Mouse (Mus musculus) midbrain, embryonic 16.5 days (tissue): Measurements from ENCODE around the gene Art3. TPM values are rescaled to one million over a fixed set of nuclear protein-coding genes. Genes with fewer than 3 reads are reported as not detected.

ENCODE experiments used
- ATAC-seq: fragments of 200-750 bp; cut with Nextera tagmentation; 2 replicates; pipeline ENCODE4 v1.8.0; 2017; ENCODE audit warnings: moderate TSS enrichment
- H3K27ac ChIP-seq: fragments of 300-500 bp; sonication (generic); 2 replicates; pipeline ENCODE4 v1.5.1; 2014; ENCODE audit warnings: mild to moderate bottlenecking, low read length, mixed read lengths
- H3K27me3 ChIP-seq: fragments of 300-500 bp; sonication (generic); 2 replicates; pipeline ENCODE4 v1.6.1; 2014; ENCODE audit warnings: low read depth, low read length, mixed read lengths; ENCODE audit not compliant: control insufficient read depth, insufficient read depth
- H3K36me3 ChIP-seq: fragments of 300-500 bp; sonication (generic); 2 replicates; pipeline ENCODE4 v1.6.1; 2014; ENCODE audit warnings: mild to moderate bottlenecking, low read length, moderate library complexity, mixed read lengths; ENCODE audit not compliant: control insufficient read depth, insufficient read depth
- H3K4me1 ChIP-seq: fragments of 300-500 bp; sonication (generic); 2 replicates; pipeline ENCODE4 v1.6.1; 2014; ENCODE audit warnings: mild to moderate bottlenecking, low read length, mixed read lengths; ENCODE audit not compliant: control insufficient read depth, insufficient read depth
- H3K4me2 ChIP-seq: fragments of 300-500 bp; sonication (generic); 2 replicates; pipeline ENCODE4 v1.6.1; 2014; ENCODE audit warnings: mild to moderate bottlenecking, low read length, mixed read lengths
- H3K4me3 ChIP-seq: fragments of 300-500 bp; sonication (generic); 2 replicates; pipeline ENCODE4 v1.5.1; 2014; ENCODE audit warnings: low read depth, mild to moderate bottlenecking, low read length, moderate library complexity, mixed read lengths
- H3K9ac ChIP-seq: fragments of 300-500 bp; sonication (generic); 2 replicates; pipeline ENCODE4 v1.6.1; 2014; ENCODE audit warnings: low read depth, low read length, mixed read lengths
- H3K9me3 ChIP-seq: fragments of 300-500 bp; sonication (generic); replicated peaks from 2 replicates; pipeline ENCODE4 v1.6.1; 2014; ENCODE audit warnings: mild to moderate bottlenecking, low read length, mixed read lengths; ENCODE audit not compliant: control insufficient read depth, poor library complexity, severe bottlenecking
- WGBS: fragments of 180-500 bp; shearing (Covaris S2); extraction: QIAGEN DNeasy Blood & Tissue Kit; methylation state at CpG from one replicate; pipeline ENCODE4 v1.1.7; 2014; 5-methylcytosine and 5-hydroxymethylcytosine counted together
- polyA plus RNA-seq: library from polyadenylated mRNA; unstranded; fragments of >200 nt; fragmentation: Nextera tagmentation; extraction: Ambion mirVana; gene quantifications from 2 replicates; pipeline ENCODE4 v1.2.1, GENCODE M21; 2015

Gene Art3
- polyA plus RNA-seq, 1 experiment from 2014 or later = 4.3 TPM

DNA sequence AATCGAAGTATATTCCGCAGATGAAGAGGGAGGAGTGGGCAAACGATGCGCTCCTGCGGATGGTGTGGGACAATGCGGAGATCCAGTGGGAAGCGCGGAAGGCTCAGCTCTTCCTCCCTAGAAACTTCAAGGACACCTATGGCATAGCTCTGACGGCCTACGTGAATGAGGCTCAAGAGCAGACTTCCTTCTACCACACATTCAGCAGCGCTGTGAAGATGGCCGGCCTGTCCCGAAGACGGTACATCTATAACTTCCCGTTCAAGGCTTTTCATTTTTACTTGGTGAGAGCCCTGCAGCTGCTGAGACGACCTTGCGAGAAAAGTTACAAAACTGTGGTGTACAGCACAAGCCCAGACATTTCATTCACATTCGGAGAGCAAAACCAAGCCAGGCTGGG, 60.9 kb downstream of the Art3 start:
- WGBS = 48% methylated on average over 18 of the region's 18 CpGs
- H3K4me1 ChIP-seq = 0 out of 2 replicates have a peak, but pooled peaks cover 4% of the 10 kb centered on the region
- H3K27ac ChIP-seq = no peak overlapping the region
- peak overlapping the region; percentile 42 for H3K4me2 ChIP-seq
- H3K36me3 ChIP-seq = no peaks in the 10 kb centered on the region
- ATAC-seq = no peak
- peak overlapping the region; percentile 17; the same call in 1 of the 2 replicates for H3K4me3 ChIP-seq
- no peaks in the 10 kb centered on the region for H3K9me3 ChIP-seq
- H3K27me3 ChIP-seq = peaks cover 12% of the 10 kb centered on the region
- H3K9ac ChIP-seq = no peak overlapping the region

DNA sequence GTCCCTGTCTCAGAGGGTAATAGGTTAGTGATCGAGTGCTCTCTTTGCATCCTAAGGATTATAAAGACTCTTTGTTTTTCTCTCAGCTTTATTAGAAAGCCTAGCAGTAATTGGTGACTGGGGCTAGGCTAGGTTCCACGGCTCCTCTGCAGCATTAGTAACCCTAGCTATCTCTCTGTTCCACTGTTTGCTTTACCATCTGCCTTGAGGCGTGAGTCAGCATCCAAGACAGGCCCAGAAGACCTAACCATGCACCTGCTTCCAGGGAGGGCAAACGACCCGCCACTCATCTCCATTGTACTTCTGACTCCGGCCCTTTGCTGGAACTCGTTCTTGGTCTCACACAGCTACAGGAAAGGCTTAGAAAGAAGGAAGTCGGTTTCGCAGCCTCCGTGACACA, 62.2 kb downstream of the Art3 start:
- Histone ChIP-seq H3K36me3 (no peaks in the 10 kb centered on the region), H3K27me3 (peaks cover 12% of the 10 kb centered on the region), H3K9me3 (no peaks in the 10 kb centered on the region), H3K4me1 (0 out of 2 replicates have a peak, but pooled peaks cover 4% of the 10 kb centered on the region), H3K4me2 (no peak overlapping the region), H3K9ac (no peak overlapping the region), H3K27ac (no peak overlapping the region), H3K4me3 (no peak overlapping the region)
- ATAC-seq = no peak
- 74% methylated on average over 10 of the region's 10 CpGs for WGBS

DNA sequence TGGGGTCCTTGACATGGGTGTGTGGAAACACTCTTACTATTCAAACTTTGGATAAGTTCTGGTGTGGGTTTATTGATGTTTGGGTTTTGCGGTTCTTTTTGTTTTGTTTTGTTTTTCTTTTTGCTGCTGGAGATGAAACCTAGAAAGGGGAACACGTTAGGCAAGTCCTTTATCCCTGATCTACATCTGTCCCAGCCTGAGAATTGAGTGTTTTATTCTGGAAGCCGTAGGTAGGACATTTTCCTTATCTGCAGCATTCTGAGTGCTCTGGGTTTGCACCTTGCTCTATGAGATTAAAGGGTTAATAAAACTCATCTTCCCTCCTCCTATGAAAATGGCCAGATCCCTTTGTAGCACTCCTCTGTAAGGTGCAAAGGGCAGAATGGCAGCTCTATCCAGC, 64.1 kb downstream of the Art3 start:
- Histone ChIP-seq H3K9me3 (no peaks in the 10 kb centered on the region), H3K4me2 (no peak overlapping the region), H3K36me3 (no peaks in the 10 kb centered on the region), H3K27me3 (peaks cover 12% of the 10 kb centered on the region), H3K4me1 (0 out of 2 replicates have a peak, but pooled peaks cover 4% of the 10 kb centered on the region), H3K4me3 (no peak overlapping the region), H3K9ac (no peak overlapping the region), H3K27ac (no peak overlapping the region)
- WGBS = 86% methylated on average over 3 of the region's 3 CpGs
- no peak for ATAC-seq

DNA sequence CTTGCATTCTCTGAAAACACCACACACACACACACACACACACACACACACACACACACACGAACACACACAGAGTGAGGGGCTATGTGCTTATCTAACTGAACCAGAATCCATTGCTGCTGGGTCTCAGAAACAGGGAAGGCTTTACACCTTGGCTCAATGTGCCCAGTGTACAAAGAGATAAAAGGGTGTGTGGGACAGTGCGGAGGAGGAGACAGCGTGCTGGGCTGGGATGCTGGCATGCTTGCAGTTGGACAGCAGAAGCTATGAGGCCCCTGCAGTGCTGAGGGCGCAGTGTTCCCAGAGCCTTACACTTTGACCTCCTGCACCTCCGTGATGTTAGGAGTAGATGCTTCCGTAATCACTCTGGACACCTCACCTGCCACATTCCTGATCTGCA, 64.8 kb downstream of the Art3 start:
- no peak for ATAC-seq
- no peak overlapping the region for H3K4me3 ChIP-seq
- 0 out of 2 replicates have a peak, but pooled peaks cover 4% of the 10 kb centered on the region for H3K4me1 ChIP-seq
- no peaks in the 10 kb centered on the region for H3K9me3 ChIP-seq
- no peak overlapping the region for H3K27ac ChIP-seq
- 94% methylated on average over 6 of the region's 6 CpGs for WGBS
- H3K27me3 ChIP-seq = peaks cover 12% of the 10 kb centered on the region
- H3K4me2 ChIP-seq = no peak overlapping the region
- H3K36me3 ChIP-seq = no peaks in the 10 kb centered on the region
- H3K9ac ChIP-seq = no peak overlapping the region

DNA sequence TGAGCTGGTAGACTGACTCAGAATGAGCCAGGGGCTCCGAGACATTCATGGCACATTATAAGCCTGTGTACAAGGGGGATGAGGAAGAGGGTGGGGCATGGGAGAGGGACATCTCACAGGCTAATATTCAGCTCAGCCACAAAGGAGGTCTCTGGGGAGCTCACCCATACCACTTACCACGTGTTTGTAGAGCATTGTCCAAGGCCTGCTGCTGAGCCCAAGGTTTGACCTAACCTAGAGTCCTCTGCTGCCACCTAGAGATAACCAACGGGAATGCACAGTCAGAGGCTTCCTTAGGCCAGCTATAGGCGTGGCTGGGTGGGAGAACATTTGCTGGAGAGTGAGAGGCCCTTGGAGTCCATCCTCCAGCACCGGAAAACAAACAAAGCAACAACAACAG, 66.5 kb downstream of the Art3 start:
- 23% methylated on average over 5 of the region's 5 CpGs for WGBS

DNA sequence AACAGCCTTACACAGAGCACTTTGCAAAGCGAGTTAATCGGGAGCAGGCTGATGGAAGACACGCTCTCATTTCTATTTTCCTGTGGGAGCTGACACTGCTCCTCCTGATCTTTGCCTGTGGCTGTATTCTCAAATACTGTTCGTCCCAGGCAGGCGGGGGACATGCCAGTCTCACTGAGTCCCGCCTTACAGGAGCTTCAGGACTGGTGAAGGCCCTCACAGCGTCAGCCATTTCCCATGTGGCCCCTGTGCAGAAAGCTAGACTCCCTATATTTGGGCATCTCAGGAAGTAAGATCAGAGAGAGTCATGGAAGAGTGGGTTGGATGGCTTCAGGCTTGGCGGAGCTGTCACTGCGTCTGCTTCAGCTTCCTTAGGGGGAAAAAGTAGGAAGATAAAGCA, 71.2 kb downstream of the Art3 start:
- H3K9ac ChIP-seq = no peak overlapping the region
- H3K27me3 ChIP-seq = no peaks in the 10 kb centered on the region
- no peaks in the 10 kb centered on the region for H3K9me3 ChIP-seq
- H3K4me1 ChIP-seq = no peaks in the 10 kb centered on the region
- H3K27ac ChIP-seq = no peak overlapping the region
- H3K4me2 ChIP-seq = no peak overlapping the region
- ATAC-seq = no peak
- no peaks in the 10 kb centered on the region for H3K36me3 ChIP-seq
- WGBS = 69% methylated on average over 9 of the region's 9 CpGs
- H3K4me3 ChIP-seq = no peak overlapping the region

More for the DNA sequence above, 66.5 kb downstream of the Art3 start:
- Histone ChIP-seq H3K36me3 (no peaks in the 10 kb centered on the region), H3K4me2 (no peak overlapping the region), H3K9ac (no peak overlapping the region), H3K9me3 (no peaks in the 10 kb centered on the region), H3K27ac (no peak overlapping the region), H3K4me1 (no peaks in the 10 kb centered on the region), H3K4me3 (no peak overlapping the region), H3K27me3 (no peaks in the 10 kb centered on the region; the same call in 1 of the 2 replicates)
- ATAC-seq = peak; percentile 79

DNA sequence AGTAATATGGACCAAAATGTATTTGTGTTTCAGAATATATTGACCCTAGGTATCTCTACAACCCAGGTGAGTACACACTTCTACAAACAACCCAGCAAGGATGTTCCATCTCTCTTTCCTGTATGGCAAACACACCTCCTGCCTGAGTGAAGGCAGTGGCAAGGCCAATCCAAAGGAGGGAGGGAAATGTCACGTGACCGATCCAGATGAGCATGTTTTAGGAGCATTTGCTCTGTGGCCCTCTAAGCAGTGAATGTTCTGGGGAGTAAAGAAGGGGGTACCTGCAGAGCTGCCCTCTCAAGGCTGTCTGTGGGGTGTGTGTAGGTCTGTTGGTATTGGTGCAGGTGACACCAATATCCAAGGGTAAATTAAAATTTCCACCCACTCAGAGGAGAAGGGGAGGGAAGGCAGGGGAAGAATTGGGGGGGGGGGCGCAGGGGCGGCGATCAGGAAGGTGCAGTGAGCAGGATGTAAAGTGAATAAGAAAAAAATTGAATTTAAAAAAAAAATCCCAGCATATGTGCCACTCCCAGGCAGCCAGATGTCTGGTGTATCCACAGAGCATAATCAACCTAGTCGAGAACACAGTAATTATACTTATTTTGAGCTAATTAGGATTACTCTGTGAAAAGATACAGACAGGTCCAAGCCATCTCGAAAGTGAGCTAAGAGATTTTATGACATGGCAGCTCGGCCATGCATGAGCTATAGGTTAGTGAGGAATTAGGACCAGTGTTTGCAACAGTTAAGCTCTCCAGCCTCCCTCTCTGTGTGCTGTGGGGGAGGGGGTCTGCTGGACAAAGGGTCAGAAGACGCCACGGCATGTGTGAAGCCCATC, 72.2 kb downstream of the Art3 start:
- Histone ChIP-seq H3K4me1 (no peaks in the 10 kb centered on the region), H3K36me3 (no peaks in the 10 kb centered on the region), H3K27ac (no peak overlapping the region), H3K27me3 (no peaks in the 10 kb centered on the region), H3K9me3 (no peaks in the 10 kb centered on the region), H3K4me3 (no peak overlapping the region), H3K4me2 (no peak overlapping the region), H3K9ac (no peak overlapping the region)
- WGBS = 47% methylated on average over 10 of the region's 10 CpGs
- no peak for ATAC-seq

DNA sequence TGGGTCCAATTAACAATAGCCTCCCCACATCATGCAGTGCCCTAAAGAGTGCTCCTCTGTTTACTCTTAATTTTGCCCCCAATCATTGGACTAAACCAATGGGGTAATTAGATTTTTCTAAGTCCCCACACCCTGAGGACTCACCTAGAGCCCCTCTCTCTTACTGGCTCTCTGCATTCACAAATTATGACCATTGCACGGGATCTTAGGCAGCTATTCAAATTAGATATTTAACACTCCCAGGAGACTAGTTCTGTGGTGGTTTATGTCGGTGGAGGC, 72.7 kb downstream of the Art3 start:
- H3K9me3 ChIP-seq = no peaks in the 10 kb centered on the region
- no peaks in the 10 kb centered on the region for H3K36me3 ChIP-seq
- H3K4me3 ChIP-seq = no peak overlapping the region
- ATAC-seq = no peak
- H3K27me3 ChIP-seq = no peaks in the 10 kb centered on the region
- 29% methylated on average over 2 of the region's 2 CpGs for WGBS
- H3K9ac ChIP-seq = no peak overlapping the region
- no peak overlapping the region for H3K27ac ChIP-seq
- H3K4me1 ChIP-seq = no peaks in the 10 kb centered on the region
- no peak overlapping the region for H3K4me2 ChIP-seq

DNA sequence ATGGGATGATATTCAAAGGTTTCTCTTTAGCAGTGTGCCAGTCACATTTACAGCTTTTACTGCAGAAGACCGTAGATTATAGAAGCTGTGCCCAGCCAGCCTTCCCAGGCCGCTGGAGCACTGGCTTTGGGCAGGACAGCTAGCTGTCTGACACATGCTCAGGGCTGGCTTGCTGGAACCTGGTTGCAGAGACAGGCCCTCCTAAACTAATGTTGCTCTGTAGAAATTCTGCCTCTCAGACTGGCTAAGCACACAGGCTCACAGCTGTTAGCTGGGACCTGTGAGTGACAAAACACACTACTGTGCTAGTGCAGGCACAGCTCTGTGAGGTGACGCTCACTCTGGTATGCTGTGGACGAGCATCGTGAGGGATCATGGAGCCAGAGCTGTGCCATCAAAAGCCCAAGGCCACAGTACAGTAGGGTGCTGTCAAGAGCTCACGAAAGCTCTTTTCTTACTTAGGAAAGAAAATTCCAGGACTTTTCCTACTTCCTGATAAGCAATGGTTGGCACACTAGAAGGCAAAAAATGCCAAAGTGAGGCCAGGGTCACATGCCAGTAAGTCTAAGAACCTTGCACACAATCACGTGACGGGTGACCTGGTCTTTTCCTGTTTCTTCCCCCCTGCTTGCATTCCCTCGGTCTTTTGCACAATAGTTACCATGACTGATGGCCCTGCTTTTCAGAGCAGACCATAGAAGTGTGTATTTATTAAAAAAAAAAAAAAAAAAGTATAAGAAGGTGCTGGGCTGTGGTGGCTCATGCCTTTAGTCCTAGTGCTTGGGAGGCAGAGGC, 77.9 kb downstream of the Art3 start:
- no peak overlapping the region for H3K9ac ChIP-seq
- 86% methylated on average over 9 of the region's 9 CpGs for WGBS

More for the DNA sequence above, 77.9 kb downstream of the Art3 start:
- H3K4me1 ChIP-seq = no peaks in the 10 kb centered on the region
- ATAC-seq = no peak
- H3K36me3 ChIP-seq = peaks cover 6% of the 10 kb centered on the region; the same call in 1 of the 2 replicates
- H3K27ac ChIP-seq = no peak overlapping the region
- no peaks in the 10 kb centered on the region for H3K27me3 ChIP-seq
- H3K4me2 ChIP-seq = no peak overlapping the region
- no peaks in the 10 kb centered on the region for H3K9me3 ChIP-seq
- H3K4me3 ChIP-seq = no peak overlapping the region
